Mouse (Mus musculus): ENCODE measurements at regions not wholly inside any gene's neighbourhood (a gene's known extent, or its start where the extent isn't known, plus 50 kb on each side); places are given as distances from the start of the nearest gene placed in this dataset.

DNA sequence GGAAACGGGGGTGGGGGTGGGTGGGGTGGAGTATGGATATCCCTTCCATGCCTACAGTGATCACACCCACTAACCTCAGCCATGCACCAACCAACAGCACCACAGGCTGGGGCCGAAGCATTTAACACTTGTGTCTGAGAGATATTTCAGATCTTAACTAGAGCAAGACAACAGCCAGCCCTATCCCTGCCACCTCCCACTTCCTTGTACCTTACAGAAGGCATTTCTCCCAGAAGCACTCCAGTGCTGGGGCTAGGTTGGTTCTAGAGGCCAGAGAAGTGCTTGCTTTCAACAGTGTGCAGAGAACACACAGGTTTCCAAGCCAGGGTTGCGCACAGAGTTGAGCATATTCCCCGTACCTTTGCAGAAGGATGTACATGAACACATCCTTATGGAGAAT lies 79.1 kb upstream of the Akt3 start:
- TF ChIP-seq POLR2A (IDR thresholded peaks at IDR 0.05; ENCODE audit: extremely low read depth, insufficient read depth, low read length) (no peak), CTCF (IDR thresholded peaks at IDR 0.05; ENCODE audit: extremely low read depth, insufficient read depth, low read length) (no peak)
